Mouse (Mus musculus) cerebellum, postnatal 10 days (tissue): ENCODE data around the gene Gm44596.

ENCODE experiments used
- DNase-seq, 2 experiments: peaks; one replicate each; pipeline ENCODE4 v3.0.0; 2021; ENCODE audit warnings: mixed read lengths in 2 of 2

Gene Gm44596

DNA sequence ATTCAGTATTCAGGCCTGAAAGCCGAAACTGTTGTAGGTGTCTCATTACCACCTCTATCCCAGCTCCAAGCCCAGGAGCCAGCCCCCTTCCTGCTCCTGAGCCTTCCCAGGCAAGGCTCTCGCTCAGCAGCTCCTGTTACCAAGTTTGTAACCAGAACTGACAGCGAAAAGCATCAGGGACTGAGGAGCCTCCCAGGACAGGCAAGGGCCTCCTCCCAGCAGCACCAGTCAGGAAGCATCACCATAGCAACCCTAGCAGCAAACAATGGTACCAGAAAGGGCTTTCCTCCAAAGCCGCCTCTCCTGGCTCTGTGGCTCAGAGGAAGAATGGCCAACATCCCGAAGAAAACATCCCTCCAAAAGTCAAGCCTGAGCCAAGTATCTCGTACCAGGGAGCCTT lies at the start of gene Gm44596, which contains the start of gene Tex52:
Gm44596 (plus strand) TSS at position 312 of the 400 bp plus-strand sequence.
Tex52 (plus strand) TSS at position 265 of the 400 bp plus-strand sequence.
- DNase-seq = no peak

DNA sequence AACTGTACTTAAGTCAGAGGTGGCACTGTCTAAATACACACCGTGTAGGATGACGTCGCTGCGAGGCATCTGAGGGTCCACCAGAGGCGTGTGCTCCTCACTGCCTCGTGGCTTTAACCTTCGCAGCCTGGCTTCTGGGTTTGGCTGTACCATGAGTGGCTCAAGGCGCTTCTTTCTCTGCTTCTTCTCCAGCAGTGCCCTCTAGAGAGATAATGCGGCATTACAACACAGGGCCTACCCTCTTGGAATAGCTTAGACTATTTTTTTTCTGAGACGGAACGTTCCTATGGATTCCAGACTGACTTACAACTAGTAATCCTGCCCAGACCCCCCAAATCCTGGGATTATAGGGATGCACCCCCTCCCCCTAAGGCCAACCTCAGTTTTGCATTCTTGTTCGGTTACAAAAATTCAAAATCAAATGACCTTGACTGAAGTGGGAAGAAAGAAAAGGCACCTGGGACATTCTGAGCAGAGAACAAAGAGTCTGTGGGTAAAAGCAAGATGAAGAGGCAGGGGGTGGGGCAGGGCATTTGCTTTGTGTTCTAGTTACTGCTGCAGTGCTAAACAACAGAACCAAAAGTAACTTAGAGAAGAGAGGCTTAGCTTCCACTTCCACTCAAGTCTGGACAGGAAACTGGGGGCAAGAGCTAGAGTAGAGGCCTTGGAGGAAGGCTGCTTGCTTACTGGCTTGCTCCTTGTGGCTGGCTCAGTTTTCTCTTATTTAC lies 40.7 kb upstream of the Gm44596 start:
- peak; percentile 90 to 93 for DNase-seq

GRCm38 (mm10) chr6:128337467-128337866 lies 37.8 kb upstream of the Gm44596 start:
- DNase-seq = no peak

DNA sequence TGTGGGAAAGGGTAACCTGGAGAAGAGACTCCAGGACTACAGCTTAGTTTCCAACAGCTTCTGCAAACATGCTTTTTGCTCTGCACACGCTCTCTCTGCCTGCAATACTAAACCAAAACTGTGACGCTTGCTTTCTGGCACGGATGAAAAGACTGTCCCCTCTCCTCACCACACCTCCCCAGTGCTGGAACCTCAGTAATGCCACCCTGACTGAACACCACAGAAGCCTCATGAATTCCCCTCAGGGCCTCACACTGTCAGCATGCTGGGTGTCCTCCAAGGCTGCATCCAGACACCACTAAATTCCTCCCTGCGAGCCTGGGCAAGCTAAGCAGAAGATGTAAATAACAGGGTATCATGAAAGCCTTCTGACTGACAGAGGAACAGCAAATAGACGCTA lies 36.4 kb upstream of the Gm44596 start:
- no peak for DNase-seq

- no peak for DNase-seq
Measured at GRCm38 (mm10) chr6:128341956-128342723, 33.2 kb upstream of the Gm44596 start.

DNA sequence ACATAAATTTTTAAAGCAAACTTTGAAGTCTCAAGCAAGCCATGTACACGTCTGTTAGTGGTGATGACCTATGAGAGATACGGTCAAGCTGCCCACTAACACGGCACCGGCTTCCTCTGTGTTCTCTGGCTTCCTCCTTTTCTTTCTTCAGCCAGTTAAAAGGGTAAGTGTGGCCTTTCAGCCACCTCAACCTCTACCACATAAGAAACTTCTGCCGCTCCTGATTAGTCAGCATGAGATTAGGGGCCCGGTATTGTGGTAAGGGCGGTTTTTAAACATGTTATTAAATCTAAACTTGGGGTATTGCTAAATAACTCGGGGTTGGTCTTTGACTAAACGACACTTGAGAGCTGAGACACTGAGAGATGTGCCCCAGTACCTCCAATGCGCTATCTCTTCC lies 29.7 kb upstream of the Gm44596 start:
- no peak for DNase-seq

DNA sequence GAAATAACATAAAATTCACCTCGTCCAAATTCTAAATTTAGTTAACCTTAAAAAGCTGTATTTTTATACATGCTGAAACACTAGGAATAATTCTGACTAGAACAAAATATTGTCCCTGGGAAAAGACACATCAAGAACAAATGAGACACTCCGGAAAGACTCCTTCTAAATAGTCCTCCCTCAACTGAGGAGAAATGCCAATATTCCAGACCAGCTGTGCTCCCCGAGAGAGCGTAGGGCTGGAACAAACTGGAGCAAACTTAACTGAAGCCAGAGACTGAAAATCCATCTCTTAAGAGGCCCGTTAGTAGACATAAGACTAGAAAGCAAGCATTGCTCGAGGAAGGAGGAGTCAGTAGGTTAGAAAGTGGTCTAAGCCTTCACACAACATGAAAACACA lies 28.5 kb upstream of the Gm44596 start:
- no peak for DNase-seq

DNA sequence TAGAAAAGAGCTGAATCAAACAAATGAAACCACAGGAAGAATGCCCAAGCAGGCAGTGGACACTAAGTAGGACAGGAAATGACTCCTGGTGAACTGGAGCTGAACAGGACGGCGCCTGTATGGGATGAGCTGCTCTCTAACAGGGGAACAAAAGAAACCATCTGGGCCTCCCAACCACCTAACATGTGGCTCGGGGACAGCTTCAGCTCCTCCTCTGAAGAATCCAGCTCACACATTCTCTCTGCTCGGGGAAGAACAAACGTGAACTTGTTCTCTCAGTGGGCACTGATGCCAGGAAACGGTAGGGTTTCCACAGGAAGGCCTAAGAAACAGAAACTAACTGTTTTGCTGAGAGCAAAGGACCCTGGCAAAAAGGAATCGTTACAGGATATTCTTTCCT lies 25.6 kb upstream of the Gm44596 start:
- peak; percentile 36 to 46 for DNase-seq

GRCm38 (mm10) chr6:128354140-128354539 lies 21.2 kb upstream of the Gm44596 start:
- no peak for DNase-seq

DNA sequence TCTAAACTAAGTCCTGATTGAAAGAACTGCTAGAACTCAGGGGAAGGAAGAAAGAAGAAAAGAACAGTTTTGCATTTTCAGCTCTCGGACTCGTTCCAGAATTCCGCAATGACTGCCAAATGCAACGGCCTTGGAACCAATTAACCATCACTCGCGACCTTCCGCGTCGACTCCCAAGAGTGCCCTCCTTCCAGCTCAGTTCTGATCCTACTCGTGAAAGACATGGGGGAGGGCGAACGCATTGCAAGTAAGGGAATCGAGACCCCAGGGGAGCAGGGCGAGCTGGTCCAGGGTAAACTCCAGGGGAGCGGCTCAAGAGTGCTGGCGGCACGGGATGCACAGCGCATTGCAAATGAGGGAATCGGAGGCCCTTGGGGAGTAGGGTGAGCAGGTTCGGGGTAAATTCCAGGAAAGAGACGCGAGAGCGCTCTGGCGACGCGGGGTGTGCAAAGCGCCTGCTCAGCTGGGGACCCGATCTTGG lies 20.1 kb upstream of the Gm44596 start:
- DNase-seq = peak; percentile 69 to 71

DNA sequence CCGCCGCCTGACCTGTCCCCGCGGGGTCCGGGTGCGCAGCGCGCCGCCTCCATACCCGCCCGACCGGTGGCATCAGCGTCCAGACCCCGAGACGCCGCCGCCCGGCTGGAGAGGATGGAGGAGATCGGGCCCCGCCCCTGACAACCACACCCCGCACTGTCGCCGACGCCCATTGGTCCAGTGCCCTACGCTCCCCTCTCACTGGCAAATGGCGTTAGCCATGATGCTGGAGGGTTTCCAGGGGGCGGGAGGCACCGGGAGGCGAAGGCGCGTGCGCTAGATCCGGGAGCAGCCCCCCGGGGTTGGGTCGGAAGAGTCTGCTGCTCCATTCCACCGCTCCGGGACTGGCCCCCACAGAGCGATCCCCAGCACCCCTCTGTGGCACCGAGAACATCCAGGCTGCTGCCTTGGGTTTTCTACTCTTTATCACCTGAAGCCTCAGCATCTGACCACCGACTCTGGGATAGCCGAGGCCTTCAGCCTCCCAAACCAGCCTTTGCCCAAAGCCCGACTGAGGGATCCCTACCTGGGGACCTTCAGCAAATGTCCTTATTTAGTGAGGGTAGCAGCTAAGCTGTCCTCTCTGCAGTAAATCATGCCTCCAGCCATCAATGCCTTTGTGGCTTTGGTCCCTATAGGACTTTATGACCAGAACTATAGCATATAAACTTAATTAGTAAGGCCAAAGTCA lies 19.4 kb upstream of the Gm44596 start, which contains the start of gene Tulp3:
Tulp3 (minus strand) TSS at position 126 of the 691 bp plus-strand sequence.
- DNase-seq = peak; percentile 100

- peak; percentile 85 to 88 for DNase-seq
Measured at GRCm38 (mm10) chr6:128358999-128359398, 16.3 kb upstream of the Gm44596 start.

GRCm38 (mm10) chr6:128361901-128362300 lies 13.4 kb upstream of the Gm44596 start:
- DNase-seq = peak in 1 of 2 experiments; percentile 17

DNA sequence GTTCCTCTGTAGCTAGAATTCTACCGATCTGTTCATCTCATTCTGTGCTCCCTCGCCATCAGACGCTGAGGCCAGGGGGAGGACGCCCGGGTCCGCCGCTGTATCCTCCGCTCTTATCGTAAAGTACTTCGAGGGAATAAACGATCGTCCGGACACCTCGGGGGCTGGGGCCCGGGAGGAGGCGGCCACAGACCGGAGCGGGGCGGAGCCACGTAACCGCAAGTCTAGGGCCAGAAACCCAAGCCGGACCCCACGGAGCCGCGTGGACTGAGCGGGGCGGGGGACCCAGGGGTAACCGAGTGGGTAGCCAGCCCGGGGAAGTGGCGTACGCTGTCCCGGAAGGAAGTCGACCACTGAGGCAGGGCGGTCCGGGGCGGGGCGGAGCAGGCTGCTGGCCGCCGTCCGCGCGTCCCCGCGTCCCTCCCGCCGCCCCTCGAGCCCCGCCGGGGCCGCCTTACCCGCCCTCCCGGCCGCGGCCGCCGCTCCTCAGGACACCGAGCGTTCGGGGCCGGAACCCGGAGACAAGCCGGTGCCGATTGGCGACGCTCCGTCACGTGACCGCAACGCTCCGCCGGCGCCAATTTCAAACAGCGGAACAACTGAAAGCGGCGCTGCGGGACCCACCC lies 12.8 kb upstream of the Gm44596 start, which contains the start of the genes Rhno1 and Foxm1:
Rhno1 (minus strand) TSS at position 531 of the 626 bp plus-strand sequence.
Foxm1 (plus strand) TSS at position 587 of the 626 bp plus-strand sequence.
- peak; percentile 93 for DNase-seq

GRCm38 (mm10) chr6:128363007-128363825 lies 12.1 kb upstream of the Gm44596 start:
- peak; percentile 49 to 54 for DNase-seq

DNA sequence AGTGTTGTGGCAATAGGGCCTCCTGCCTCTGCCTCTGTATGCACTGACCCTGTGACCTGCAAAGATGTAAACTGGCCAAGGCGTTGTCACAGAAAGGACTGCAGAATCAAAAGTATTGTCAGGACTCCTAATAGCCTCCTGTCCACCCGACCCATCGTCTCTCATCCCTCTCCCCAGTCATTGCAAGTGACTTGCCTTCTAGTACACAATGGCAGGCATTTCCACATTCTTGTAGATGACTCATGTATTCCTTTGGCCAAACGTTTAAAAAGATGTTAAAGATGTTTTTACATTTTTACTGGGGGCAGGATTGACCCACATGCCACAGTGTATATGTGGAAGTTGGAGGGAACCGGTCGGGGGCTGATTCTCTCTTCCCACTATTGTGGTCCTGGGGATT lies 10.6 kb upstream of the Gm44596 start:
- DNase-seq = no peak

GRCm38 (mm10) chr6:128366466-128366865 lies 8.8 kb upstream of the Gm44596 start:
- DNase-seq = no peak

DNA sequence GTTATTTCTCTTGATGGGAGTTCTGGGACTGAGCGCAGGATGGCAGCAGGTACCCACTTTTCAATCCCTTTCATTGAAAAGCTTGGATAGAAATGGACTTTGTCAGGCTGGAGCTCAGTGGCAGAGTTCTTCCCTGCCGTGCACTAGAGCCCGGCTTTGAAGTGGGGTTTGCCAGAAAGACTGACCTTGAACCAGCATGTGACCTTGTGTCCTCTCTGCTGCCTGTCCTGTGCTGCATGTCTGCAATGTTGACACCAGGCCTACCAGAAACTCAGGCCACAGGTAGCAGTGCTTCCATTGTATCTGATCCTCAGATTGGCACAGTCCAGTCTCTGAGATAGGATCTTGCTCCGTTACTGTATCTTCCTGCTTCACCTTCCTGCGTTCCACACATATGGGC lies 5.3 kb upstream of the Gm44596 start:
- peak; percentile 26 to 27 for DNase-seq

- no peak for DNase-seq
Measured at GRCm38 (mm10) chr6:128376371-128377085, 1.2 kb downstream of the Gm44596 start.

- DNase-seq = no peak
Measured at GRCm38 (mm10) chr6:128379636-128380035, 4.3 kb downstream of the Gm44596 start.
